Mouse (Mus musculus) forebrain, postnatal 0 days (tissue): ENCODE data around the gene Akap2. TPM values are rescaled to one million over a fixed set of nuclear protein-coding genes. Genes with fewer than 3 reads are reported as not detected.

Experiments
- ATAC-seq: fragments of 200-750 bp; cut with Nextera tagmentation; 2 replicates; pipeline ENCODE4 v1.8.0; 2017; ENCODE audit warnings: mild to moderate bottlenecking, moderate library complexity
- DNase-seq: peaks from one replicate; pipeline ENCODE4 v3.0.0-alpha.2; 2015
- H3K27ac ChIP-seq: fragments of 300-500 bp; sonication (generic); 2 replicates; pipeline ENCODE4 v1.5.1; 2014; ENCODE audit warnings: low read depth, mild to moderate bottlenecking, antibody characterized with exemption, low read length, moderate library complexity, mixed read lengths
- H3K27me3 ChIP-seq: fragments of 300-500 bp; sonication (generic); 2 replicates; pipeline ENCODE4 v1.6.1; 2014; ENCODE audit warnings: mild to moderate bottlenecking, low read length, mixed read lengths; ENCODE audit not compliant: insufficient read depth
- H3K36me3 ChIP-seq: fragments of 300-500 bp; sonication (generic); 2 replicates; pipeline ENCODE4 v1.6.1; 2014; ENCODE audit warnings: mild to moderate bottlenecking, moderate library complexity; ENCODE audit not compliant: insufficient read depth
- H3K4me1 ChIP-seq: fragments of 300-500 bp; sonication (generic); 2 replicates; pipeline ENCODE4 v1.6.1; 2014; ENCODE audit warnings: antibody characterized with exemption; ENCODE audit not compliant: insufficient read depth
- H3K4me2 ChIP-seq: fragments of 300-500 bp; sonication (generic); 2 replicates; pipeline ENCODE4 v1.6.1; 2014; ENCODE audit warnings: low read depth, mild to moderate bottlenecking, moderate library complexity
- H3K4me3 ChIP-seq: fragments of 300-500 bp; sonication (generic); 2 replicates; pipeline ENCODE4 v1.5.1; 2014; ENCODE audit warnings: low read depth, low read length, mixed read lengths
- H3K9ac ChIP-seq: fragments of 300-500 bp; sonication (generic); 2 replicates; pipeline ENCODE4 v1.6.1; 2014; ENCODE audit warnings: mild to moderate bottlenecking
- H3K9me3 ChIP-seq: fragments of 300-500 bp; sonication (generic); 2 replicates; pipeline ENCODE4 v1.6.1; 2016; ENCODE audit warnings: low read length
- CTCF ChIP-seq: sonication (generic); IDR thresholded peaks from 2 replicates; pipeline ENCODE4 v1.5.1; 2016; ENCODE audit warnings: antibody characterized with exemption, control low read depth, low read depth
- WGBS: fragments of 180-500 bp; shearing (Covaris S2); extraction: QIAGEN DNeasy Blood & Tissue Kit; methylation state at CpG from one replicate; pipeline ENCODE4 v1.1.7; 2014; 5-methylcytosine and 5-hydroxymethylcytosine counted together
- polyA plus RNA-seq: library from polyadenylated mRNA; unstranded; fragments of >200 nt; fragmentation: Nextera tagmentation; extraction: Ambion mirVana; gene quantifications from 2 replicates; pipeline ENCODE4 v1.2.1, GENCODE M21; 2015
- total RNA-seq: library from RNA; depleted of rRNA; stranded (reverse); fragments of >200 nt; gene quantifications from 2 replicates; pipeline ENCODE4 v1.2.3, GENCODE M21; 2014

Akap2 gene
- total and polyA plus RNA-seq, 2 experiments from 2014 or later: 7.0 to 15.0 TPM

DNA sequence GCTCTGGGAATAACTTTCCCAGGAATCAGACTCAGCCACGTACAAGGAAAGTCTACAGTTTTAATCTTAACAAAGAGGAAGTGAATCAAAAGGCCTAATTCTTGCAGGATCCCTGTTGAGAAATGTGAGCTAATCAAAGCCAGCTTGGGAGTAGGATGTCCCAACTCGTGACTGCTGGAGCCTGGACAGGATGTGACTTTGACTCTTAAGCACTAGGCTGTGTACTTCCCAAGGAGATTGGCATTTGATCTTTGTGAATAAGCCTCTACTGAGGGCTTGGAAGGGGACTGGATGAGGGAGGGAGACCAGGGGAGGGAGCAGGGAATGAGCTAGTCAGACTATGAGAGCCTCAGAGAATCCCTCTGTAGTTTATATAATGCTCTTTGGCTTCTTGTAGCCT, 148.6 kb downstream of the Akap2 start:
- H3K9me3 ChIP-seq: no peaks in the 10 kb centered on the region
- no peaks in the 10 kb centered on the region for H3K27me3 ChIP-seq
- 12% methylated on average over 2 of the region's 2 CpGs for WGBS
- H3K4me1 ChIP-seq: no peaks in the 10 kb centered on the region
- ATAC-seq (no peak; the same call in 1 of the 2 replicates), DNase-seq (no peak)
- no peak overlapping the region for H3K4me2 ChIP-seq
- no peak overlapping the region for H3K4me3 ChIP-seq
- TF ChIP-seq CTCF: no peak
- H3K27ac ChIP-seq: no peak overlapping the region
- H3K36me3 ChIP-seq: no peaks in the 10 kb centered on the region
- no peak overlapping the region for H3K9ac ChIP-seq

DNA sequence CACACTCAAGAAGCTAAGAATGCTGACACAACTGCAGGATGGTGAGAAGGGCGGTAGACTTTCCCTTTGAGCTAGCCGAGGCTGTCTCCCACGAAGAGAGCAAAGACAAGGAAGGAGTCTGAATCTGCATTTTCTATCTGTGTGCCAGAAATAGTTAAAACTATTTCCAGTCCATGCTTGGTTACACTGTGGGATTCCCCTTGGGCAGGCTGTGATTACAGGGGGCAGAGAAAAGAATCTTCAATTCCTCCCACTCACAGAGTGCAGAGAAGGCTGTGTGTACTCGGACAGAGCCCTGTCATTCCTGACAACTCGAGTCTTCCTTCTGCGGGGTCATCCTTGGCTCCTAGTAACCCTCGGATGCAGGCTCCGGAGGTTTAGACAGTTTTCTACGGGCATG, 149.5 kb downstream of the Akap2 start:
- ATAC-seq (no peak), DNase-seq (no peak)
- no peaks in the 10 kb centered on the region for H3K36me3 ChIP-seq
- H3K9ac ChIP-seq: no peak overlapping the region
- H3K27me3 ChIP-seq: no peaks in the 10 kb centered on the region
- no peak overlapping the region for H3K27ac ChIP-seq
- H3K9me3 ChIP-seq: no peaks in the 10 kb centered on the region
- no peak overlapping the region for H3K4me3 ChIP-seq
- no peak overlapping the region for H3K4me2 ChIP-seq
- no peaks in the 10 kb centered on the region for H3K4me1 ChIP-seq
- 58% methylated on average over 9 of the region's 9 CpGs for WGBS
- TF ChIP-seq CTCF: no peak

DNA sequence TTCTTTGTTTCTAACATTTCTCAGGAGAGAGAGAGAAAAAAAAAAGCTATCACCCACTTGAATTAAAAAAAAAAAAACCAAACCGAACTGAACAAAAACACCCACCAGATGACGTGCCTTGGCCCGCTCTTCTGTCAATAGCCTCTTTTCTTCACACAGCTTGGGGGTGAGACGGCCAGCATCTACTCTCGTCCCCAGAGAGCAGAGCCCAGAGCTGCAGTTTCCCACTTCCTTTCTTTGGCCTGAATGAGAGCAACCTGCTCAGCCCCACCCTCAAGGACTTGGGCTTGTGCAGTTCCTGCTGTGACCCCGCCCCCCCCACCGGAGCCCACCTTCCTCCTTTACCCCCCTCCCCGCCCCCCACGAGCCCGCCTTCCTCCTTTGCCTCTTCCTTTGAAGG, 150.0 kb downstream of the Akap2 start:
- H3K9me3 ChIP-seq: no peaks in the 10 kb centered on the region
- H3K9ac ChIP-seq: no peak overlapping the region
- DNase-seq (no peak), ATAC-seq (0 out of 2 replicates have a peak, but pooled peaks have one; percentile 45)
- H3K36me3 ChIP-seq: no peaks in the 10 kb centered on the region
- H3K4me1 ChIP-seq: no peaks in the 10 kb centered on the region
- 25% methylated on average over 10 of the region's 10 CpGs for WGBS
- H3K27me3 ChIP-seq: no peaks in the 10 kb centered on the region
- no peak for TF ChIP-seq CTCF
- H3K4me3 ChIP-seq: no peak overlapping the region
- H3K27ac ChIP-seq: no peak overlapping the region
- H3K4me2 ChIP-seq: no peak overlapping the region

DNA sequence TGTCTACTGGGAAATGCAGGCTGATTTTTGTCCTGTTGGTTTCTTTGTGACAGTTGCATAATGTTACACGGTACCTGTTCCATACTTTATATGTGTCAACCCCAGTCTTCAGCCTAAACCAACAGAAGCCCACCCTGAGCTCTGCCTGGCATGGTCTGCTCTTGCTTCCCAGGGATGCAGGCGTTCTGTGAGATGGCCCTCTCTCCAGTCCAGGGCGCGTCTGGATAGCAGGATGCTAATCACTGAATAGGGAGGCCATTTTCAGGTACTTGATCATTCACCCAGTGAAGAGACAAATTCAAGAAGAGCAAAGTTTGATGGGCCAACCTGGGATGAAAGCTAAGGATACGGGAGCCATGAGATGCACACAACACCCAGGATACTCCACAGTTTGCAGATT, 161.7 kb downstream of the Akap2 start:
- DNase-seq (no peak), ATAC-seq (no peak)
- no peaks in the 10 kb centered on the region for H3K36me3 ChIP-seq
- H3K4me3 ChIP-seq: no peak overlapping the region
- H3K4me1 ChIP-seq: no peaks in the 10 kb centered on the region
- no peak for TF ChIP-seq CTCF
- no peaks in the 10 kb centered on the region for H3K9me3 ChIP-seq
- H3K4me2 ChIP-seq: no peak overlapping the region
- no peaks in the 10 kb centered on the region for H3K27me3 ChIP-seq
- H3K9ac ChIP-seq: no peak overlapping the region
- no peak overlapping the region for H3K27ac ChIP-seq
- 91% methylated on average over 5 of the region's 5 CpGs for WGBS

DNA sequence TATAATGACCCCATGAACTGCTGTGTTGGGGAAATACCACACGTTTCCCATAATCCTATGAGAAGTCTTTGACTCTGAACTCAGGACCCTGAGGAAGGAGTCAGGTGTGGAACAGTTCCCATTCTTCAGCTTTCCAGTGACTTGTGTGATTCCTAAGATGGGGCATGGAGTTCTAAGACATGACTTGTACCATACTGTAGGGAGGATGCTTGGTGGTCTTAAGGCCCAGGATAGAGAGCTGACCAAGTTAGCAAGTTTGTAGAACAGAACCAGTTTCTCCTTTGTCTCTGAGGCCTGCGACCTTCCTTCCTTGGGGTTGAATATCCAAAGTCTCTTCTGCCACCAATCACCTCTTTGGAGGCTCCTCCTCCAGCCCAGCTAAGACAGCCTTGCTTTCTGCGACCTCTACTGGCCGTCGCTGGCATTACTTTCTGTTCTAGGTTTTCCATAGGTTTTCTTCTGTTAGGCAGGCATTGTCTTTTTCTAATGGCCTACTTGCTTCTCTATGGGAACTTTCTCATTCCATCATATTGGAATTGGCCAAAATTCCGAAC, 162.4 kb downstream of the Akap2 start:
- Histone ChIP-seq H3K36me3 (no peaks in the 10 kb centered on the region), H3K27ac (no peak overlapping the region), H3K9ac (no peak overlapping the region), H3K4me1 (no peaks in the 10 kb centered on the region), H3K9me3 (no peaks in the 10 kb centered on the region), H3K4me2 (no peak overlapping the region), H3K27me3 (no peaks in the 10 kb centered on the region), H3K4me3 (no peak overlapping the region)
- peak; percentile 84 for TF ChIP-seq CTCF
- DNase-seq (peak; percentile 74), ATAC-seq (no peak; the same call in 1 of the 2 replicates)
- WGBS: 12% methylated on average over 6 of the region's 6 CpGs

DNA sequence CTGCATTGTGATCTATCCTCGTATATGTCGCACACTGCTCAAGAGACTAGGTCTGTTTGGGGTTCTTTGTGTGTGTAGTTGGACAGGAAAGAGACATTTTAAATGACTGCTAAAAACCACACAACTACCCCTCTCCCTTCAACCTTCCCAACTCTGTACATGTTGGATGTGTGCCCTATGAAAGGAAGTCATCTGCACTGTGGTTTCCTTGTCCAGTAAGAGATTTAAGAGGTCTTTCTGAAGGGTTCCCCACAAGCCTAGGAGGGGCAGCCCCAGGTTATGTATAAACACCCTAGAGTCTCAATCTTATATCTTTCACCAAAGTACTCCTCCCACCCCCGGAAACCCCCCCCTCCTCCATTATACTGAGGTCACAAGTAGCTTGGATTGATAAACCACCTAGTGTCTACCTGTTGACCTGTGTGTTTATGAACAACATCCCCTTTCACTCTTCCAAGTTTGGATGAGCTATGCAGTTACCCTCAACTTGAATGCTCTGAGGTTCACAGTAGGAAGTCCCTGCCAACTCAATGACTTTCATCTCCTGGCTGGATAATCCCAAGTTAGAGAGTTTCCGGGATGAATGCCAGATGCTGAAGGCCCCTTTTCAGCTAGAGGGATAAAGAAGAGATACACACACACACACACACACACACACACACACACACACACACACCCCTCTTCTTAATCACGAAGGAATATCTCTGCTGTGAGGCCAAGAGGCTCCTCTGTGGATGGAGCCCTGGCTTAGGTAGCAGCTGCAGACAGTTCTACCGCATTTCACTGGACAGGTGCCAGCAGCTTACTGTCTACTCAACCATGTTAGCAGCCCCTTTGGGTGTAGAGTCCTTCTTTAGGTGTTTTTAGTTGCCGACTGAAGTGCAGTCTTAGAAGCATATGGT, 166.3 kb downstream of the Akap2 start:
- no peak for ATAC-seq
- no peaks in the 10 kb centered on the region for H3K9me3 ChIP-seq

DNA sequence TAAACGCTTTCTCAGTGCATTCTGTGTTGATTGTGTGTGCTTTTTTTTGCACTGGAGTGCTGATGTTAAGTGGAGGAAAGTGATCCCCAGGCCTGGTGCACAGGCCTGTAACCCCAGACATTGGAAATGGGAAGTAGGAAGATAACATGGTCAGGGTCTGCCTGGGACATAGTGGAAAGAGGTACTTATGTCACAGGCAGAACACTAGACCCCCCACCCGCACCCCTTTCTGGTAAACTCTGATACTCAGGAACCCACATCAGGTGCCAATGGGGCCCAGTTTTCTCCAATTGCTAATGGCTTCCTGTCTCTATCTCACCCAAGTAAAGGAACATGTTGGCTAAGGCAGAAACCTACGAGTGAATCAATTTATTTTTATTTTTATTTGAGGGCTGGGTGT, 167.1 kb downstream of the Akap2 start:
- H3K4me2 ChIP-seq: no peak overlapping the region
- no peaks in the 10 kb centered on the region for H3K4me1 ChIP-seq
- H3K27ac ChIP-seq: no peak overlapping the region
- DNase-seq (no peak), ATAC-seq (no peak)
- no peaks in the 10 kb centered on the region for H3K27me3 ChIP-seq
- no peak for TF ChIP-seq CTCF
- H3K4me3 ChIP-seq: no peak overlapping the region
- WGBS: 84% methylated on average over 3 of the region's 3 CpGs
- H3K9ac ChIP-seq: no peak overlapping the region
- H3K36me3 ChIP-seq: no peaks in the 10 kb centered on the region
- no peaks in the 10 kb centered on the region for H3K9me3 ChIP-seq

More for the DNA sequence above, 166.3 kb downstream of the Akap2 start:
- 56% methylated on average over 7 of the region's 7 CpGs for WGBS
- no peak overlapping the region for H3K4me3 ChIP-seq
- no peaks in the 10 kb centered on the region for H3K27me3 ChIP-seq
- no peak overlapping the region for H3K9ac ChIP-seq
- no peaks in the 10 kb centered on the region for H3K36me3 ChIP-seq
- H3K4me2 ChIP-seq: no peak overlapping the region
- no peaks in the 10 kb centered on the region for H3K4me1 ChIP-seq
- peak; percentile 32 for DNase-seq
- TF ChIP-seq CTCF: no peak
- H3K27ac ChIP-seq: no peak overlapping the region
